In genomic region chr13:37510511-37510910, GRCm38 (mm10) we compare ENCODE assay signal across 15 mouse cellular contexts.
DNase-seq lines count a peak whose midpoint lies in the region; ATAC-seq and TF ChIP-seq lines count a peak whose summit lies in the region.
"Had no signal": no experiment of that assay in that cellular context is flagged by ENCODE, and none has a peak within 500 bp of the region (broad histone marks: within the 10 kb centered on the region; RNA-seq: fewer than 3 reads in every experiment).

No protein-coding gene starts in this region.

- no peak overlapping the region for H3K9ac ChIP-seq in stomach, embryonic 14.5 days (replicated peaks; ENCODE audit: low read depth, low read length)
- no peak overlapping the region for H3K9ac ChIP-seq in stomach, postnatal 0 days (ENCODE audit: low read length)
- H3K9ac ChIP-seq in stomach, embryonic 16.5 days (ENCODE audit: low read length): no peak overlapping the region
- H3K9ac ChIP-seq: forebrain, embryonic 15.5 days; liver, embryonic 14.5 days; stomach, embryonic 15.5 days had no signal

- H3K27ac ChIP-seq in gastrocnemius, adult 2 months: peak overlapping the region; percentile 81
- peak overlapping the region; percentile 11; the same call in 1 of the 2 replicates for H3K27ac ChIP-seq in layer of hippocampus, adult 2 months
- peak overlapping the region; percentile 85; the same call in 1 of the 2 replicates for H3K27ac ChIP-seq in stomach, embryonic 14.5 days (ENCODE audit: low read length)
- no peak overlapping the region for H3K27ac ChIP-seq in stomach, postnatal 0 days (replicated peaks)
- peak overlapping the region; percentile 58; the same call in 1 of the 2 replicates for H3K27ac ChIP-seq in stomach, embryonic 16.5 days (ENCODE audit: low read length)
- H3K27ac ChIP-seq: forebrain, embryonic 15.5 days; liver, embryonic 14.5 days had no signal

- WGBS in stomach, embryonic 14.5 days: 87% methylated on average over 6 of the region's 6 CpGs
- 80% methylated on average over 6 of the region's 6 CpGs for WGBS in stomach, postnatal 0 days
- WGBS in stomach, embryonic 16.5 days: 77% methylated on average over 6 of the region's 6 CpGs

- H3K27me3 ChIP-seq in stomach, embryonic 14.5 days (ENCODE audit: control insufficient read depth, insufficient read depth, low read length): no peaks in the 10 kb centered on the region
- no peaks in the 10 kb centered on the region for H3K27me3 ChIP-seq in stomach, postnatal 0 days (ENCODE audit: control insufficient read depth, insufficient read depth, low read length)
- no peaks in the 10 kb centered on the region for H3K27me3 ChIP-seq in stomach, embryonic 16.5 days (ENCODE audit: control insufficient read depth, insufficient read depth, low read length)
- H3K27me3 ChIP-seq: forebrain, embryonic 15.5 days; stomach, embryonic 15.5 days had no signal

- no peak for DNase-seq in gastrocnemius, adult 2 months
- DNase-seq in gastrocnemius, postnatal 10 days: no peak
- no peak for DNase-seq in layer of hippocampus, adult 2 months (ENCODE audit: low spot score in 2 of 2)
- DNase-seq in layer of hippocampus, postnatal 10 days (ENCODE audit: low spot score in 2 of 2): no peak
- DNase-seq in stomach, postnatal 0 days (ENCODE audit: low spot score): no peak
- DNase-seq in cerebellum, postnatal 4 days (ENCODE audit: low spot score in 2 of 2): no peak
- DNase-seq: cerebellum, adult 11-12 months; kidney, adult 9 months; right cerebral cortex, postnatal 4 days had no signal

- no peak overlapping the region for H3K4me3 ChIP-seq in gastrocnemius, adult 2 months
- H3K4me3 ChIP-seq in layer of hippocampus, adult 2 months: no peak overlapping the region
- H3K4me3 ChIP-seq in stomach, embryonic 14.5 days (ENCODE audit: low read depth, low read length): no peak overlapping the region
- no peak overlapping the region for H3K4me3 ChIP-seq in stomach, postnatal 0 days (ENCODE audit: low read depth, low read length)
- H3K4me3 ChIP-seq in stomach, embryonic 16.5 days (replicated peaks; ENCODE audit: low read length): no peak overlapping the region
- H3K4me3 ChIP-seq: forebrain, embryonic 15.5 days; stomach, embryonic 15.5 days had no signal

- no peak for ATAC-seq in stomach, embryonic 14.5 days (ENCODE audit: insufficient number of reproducible peaks, insufficient read depth, low FRiP score, low read depth)
- ATAC-seq in stomach, postnatal 0 days (ENCODE audit: low FRiP score, low TSS enrichment): no peak
- no peak for ATAC-seq in stomach, embryonic 16.5 days (ENCODE audit: insufficient read depth, low FRiP score)
- ATAC-seq: forebrain, embryonic 15.5 days; hindbrain, embryonic 16.5 days had no signal

- H3K36me3 ChIP-seq in stomach, embryonic 14.5 days (ENCODE audit: control insufficient read depth, insufficient read depth, low read length): no peaks in the 10 kb centered on the region
- no peaks in the 10 kb centered on the region for H3K36me3 ChIP-seq in stomach, postnatal 0 days (ENCODE audit: control insufficient read depth, insufficient read depth, low read length)
- no peaks in the 10 kb centered on the region for H3K36me3 ChIP-seq in stomach, embryonic 16.5 days (ENCODE audit: control insufficient read depth, insufficient read depth, low read length)
- H3K36me3 ChIP-seq: forebrain, embryonic 15.5 days; stomach, embryonic 15.5 days had no signal

- H3K4me1 ChIP-seq in stomach, embryonic 14.5 days (ENCODE audit: control insufficient read depth, insufficient read depth, low read length): peaks cover 37% of the 10 kb centered on the region
- H3K4me1 ChIP-seq in stomach, postnatal 0 days (replicated peaks; ENCODE audit: control insufficient read depth, insufficient read depth): peaks cover 16% of the 10 kb centered on the region
- H3K4me1 ChIP-seq in stomach, embryonic 16.5 days (ENCODE audit: control insufficient read depth, insufficient read depth, low read length): peaks cover 50% of the 10 kb centered on the region

- no peaks in the 10 kb centered on the region for H3K9me3 ChIP-seq in stomach, embryonic 14.5 days (ENCODE audit: control insufficient read depth, low read depth, low read length)
- no peaks in the 10 kb centered on the region for H3K9me3 ChIP-seq in stomach, postnatal 0 days (ENCODE audit: control insufficient read depth, low read length)
- H3K9me3 ChIP-seq in stomach, embryonic 16.5 days (replicated peaks; ENCODE audit: control insufficient read depth, low read length): no peaks in the 10 kb centered on the region
- H3K9me3 ChIP-seq: forebrain, embryonic 15.5 days; stomach, embryonic 15.5 days had no signal

- H3K4me2 ChIP-seq in stomach, embryonic 14.5 days (replicated peaks; ENCODE audit: low read depth, low read length): no peak overlapping the region
- H3K4me2 ChIP-seq in stomach, postnatal 0 days (replicated peaks; ENCODE audit: low read depth): no peak overlapping the region
- H3K4me2 ChIP-seq in stomach, embryonic 16.5 days (ENCODE audit: low read depth, low read length): no peak overlapping the region
- H3K4me2 ChIP-seq: forebrain, embryonic 15.5 days had no signal

- intact Hi-C loops in gastrocnemius, adult 2 months (cut with DNase I): no loop called here

- no peak for TF ChIP-seq EP300 in stomach, postnatal 0 days (optimal IDR thresholded peaks at IDR 0.05)

- TF ChIP-seq CTCF in gastrocnemius, adult 2 months (IDR thresholded peaks at IDR 0.05): no peak
- TF ChIP-seq CTCF in layer of hippocampus, adult 2 months (conservative IDR thresholded peaks at IDR 0.05): no peak
- TF ChIP-seq CTCF in stomach, postnatal 0 days (IDR thresholded peaks at IDR 0.05; ENCODE audit: low read depth): no peak
